Mouse (Mus musculus) layer of hippocampus, adult 9-10 months (tissue): ENCODE data around the gene Ms4a4d.

Experiments
- DNase-seq: peaks from one replicate; pipeline ENCODE4 v3.0.0; 2022; ENCODE audit warnings: low spot score

Ms4a4d gene

DNA sequence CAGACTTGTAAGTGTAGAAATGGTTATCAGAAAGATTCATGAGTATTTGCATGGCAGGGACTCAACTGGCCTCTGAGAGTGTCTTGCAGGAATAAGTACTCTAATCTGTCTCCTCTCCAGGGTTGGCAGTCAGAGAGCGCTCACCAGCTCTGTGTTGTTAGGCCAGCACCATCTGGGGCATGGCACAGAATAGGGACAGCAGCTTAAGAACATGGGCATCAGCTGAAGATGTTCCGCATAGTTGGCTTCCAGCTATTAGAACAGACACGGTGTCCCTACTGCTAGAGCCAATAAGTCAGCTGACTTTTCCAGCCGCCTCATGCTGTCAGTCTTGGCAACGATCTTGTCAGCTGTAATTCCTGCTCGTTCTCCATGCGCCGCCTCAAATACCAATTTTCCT, 38.4 kb downstream of the Ms4a4d start:
- no peak for DNase-seq

DNA sequence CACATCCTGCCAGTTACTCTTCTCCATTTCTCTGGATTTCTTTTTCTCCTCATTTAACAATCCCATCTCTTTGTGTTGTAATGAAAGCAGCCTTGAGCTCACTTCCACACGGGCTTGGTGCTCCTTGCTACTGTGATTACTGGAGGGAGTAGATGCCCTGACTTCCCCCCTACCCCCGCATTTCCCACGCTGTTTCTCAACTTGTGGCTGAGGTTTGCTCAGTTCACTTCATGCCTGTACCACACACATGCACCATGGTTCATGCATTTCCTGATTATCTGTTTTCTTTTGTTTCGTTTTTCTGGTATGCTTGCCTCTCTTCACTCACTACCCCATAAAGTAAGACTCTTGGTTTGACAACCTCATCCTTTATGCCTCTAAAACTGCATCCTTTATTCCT, 52.6 kb downstream of the Ms4a4d start:
- no peak for DNase-seq

DNA sequence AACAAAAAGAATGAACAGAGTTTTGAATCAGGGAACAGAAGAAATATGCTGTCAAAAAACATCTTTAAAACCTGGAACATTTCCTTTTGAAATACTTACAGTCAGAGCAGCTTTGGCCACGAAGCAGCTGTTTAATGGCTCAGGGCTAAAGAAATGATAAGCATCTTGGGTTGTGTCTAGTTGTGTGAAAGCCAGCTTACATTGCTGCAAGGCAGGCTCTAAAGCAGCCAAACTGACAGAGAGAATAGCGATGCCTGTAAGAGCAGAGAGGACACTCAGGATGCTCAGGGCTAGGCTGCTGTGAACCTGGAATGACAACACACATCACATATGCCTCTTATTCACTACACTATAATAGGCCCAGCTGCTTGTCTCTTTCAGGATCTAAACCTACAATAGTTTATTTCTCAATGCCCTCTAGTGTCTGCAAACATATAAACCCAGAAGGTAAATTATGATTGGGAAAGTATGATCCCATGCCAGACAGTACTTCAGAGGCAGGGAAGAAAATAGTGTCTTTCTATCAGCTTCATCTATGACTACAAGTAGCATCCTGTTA, 53.4 kb downstream of the Ms4a4d start:
- DNase-seq = no peak

DNA sequence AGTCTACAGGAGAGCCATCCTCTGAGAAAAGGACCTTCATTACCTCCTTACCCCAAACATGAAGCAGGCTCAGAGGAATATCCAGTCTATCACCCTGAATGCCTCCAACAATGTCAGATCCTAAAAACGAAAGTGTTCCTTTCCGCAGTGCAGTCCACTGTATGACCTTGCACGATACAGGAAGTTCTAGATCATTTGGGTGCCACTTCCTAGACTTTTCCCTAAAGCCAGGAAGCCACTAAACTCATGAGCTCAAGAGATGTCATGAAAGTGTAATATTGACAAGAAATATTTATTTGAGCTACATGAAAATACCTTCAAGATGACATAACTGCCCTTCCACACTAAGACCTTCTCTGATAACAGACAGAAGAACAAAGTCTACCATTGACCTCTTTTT, 64.7 kb downstream of the Ms4a4d start:
- no peak for DNase-seq

DNA sequence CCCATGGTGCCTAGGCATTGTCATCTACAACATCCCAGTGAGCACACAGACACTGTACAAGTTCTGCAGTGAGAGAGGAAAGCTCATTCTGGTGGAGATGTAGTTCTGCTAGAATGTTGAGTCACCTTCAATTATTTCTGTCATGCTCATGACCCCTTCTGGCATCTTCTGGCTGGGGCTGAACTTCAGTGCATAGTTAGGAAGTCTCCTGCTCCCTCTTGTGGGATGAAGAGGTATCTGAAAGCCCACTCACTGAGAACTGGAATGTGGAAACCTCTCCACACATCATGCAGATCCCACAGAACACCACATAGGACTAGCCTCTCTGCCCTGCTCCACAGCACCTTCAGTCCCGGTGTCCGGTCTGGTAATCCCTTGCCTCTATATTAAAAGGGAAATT, 65.4 kb downstream of the Ms4a4d start:
- DNase-seq = peak; percentile 58

DNA sequence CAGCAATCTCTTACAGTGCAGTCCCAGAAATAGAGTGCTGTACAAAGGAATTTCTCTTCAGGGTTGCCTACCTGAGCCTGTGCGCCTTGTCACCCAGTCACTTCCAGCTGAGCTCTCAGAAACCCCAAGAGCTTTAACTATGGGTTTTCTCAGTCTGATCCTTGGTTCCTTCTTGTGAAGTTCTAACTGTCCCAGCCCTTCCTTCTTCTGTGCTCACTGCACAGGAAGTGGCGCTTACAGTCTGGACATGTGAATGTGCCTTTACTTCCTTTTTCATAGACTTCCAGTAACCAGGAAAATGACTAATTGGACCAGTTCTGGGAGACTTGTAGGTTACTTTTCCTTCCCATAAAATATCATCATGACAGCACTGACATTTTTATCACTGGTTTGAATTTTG, 68.0 kb downstream of the Ms4a4d start, which contains the start of gene Ms4a6d:
Gene Ms4a6d, minus strand, starts transcription at position 247 of the 400 bp plus-strand sequence.
- DNase-seq = no peak
